24 mouse cellular contexts compared by ENCODE assay signal in genomic region chr17:88574811-88575210, GRCm38 (mm10). TPM values are rescaled to one million over a fixed set of nuclear protein-coding genes. Genes with fewer than 3 reads are reported as not detected.
DNase-seq lines count a peak whose midpoint lies in the region; ATAC-seq and TF ChIP-seq lines count a peak whose summit lies in the region.
"Had no signal": no experiment of that assay in that cellular context is flagged by ENCODE, and none has a peak within 500 bp of the region (broad histone marks: within the 10 kb centered on the region; RNA-seq: fewer than 3 reads in every experiment).

No protein-coding gene starts in this region.

- no peak overlapping the region for H3K4me3 ChIP-seq in thymus, adult 2 months (ENCODE audit: control insufficient read depth, insufficient read depth, low read length)
- no peak overlapping the region for H3K4me3 ChIP-seq in hindbrain, embryonic 14.5 days (replicated peaks; ENCODE audit: low read length)
- H3K4me3 ChIP-seq: embryonic facial prominence, embryonic 10.5 days; embryonic facial prominence, embryonic 13.5 days; erythroblast, embryonic 14.5 days; forebrain, embryonic 12.5 days; gastrocnemius, adult 2 months; hindbrain, embryonic 12.5 days had no signal

- peaks cover 7% of the 10 kb centered on the region for H3K4me1 ChIP-seq in thymus, adult 2 months (replicated peaks; ENCODE audit: control insufficient read depth, insufficient read depth, low read length)
- 0 out of 2 replicates have a peak, but pooled peaks cover 4% of the 10 kb centered on the region for H3K4me1 ChIP-seq in hindbrain, embryonic 14.5 days (replicated peaks; ENCODE audit: control insufficient read depth, insufficient read depth, low read length)
- H3K4me1 ChIP-seq: embryonic facial prominence, embryonic 10.5 days; embryonic facial prominence, embryonic 13.5 days; forebrain, embryonic 12.5 days; hindbrain, embryonic 12.5 days had no signal

- no peaks in the 10 kb centered on the region for H3K9me3 ChIP-seq in hindbrain, embryonic 14.5 days (ENCODE audit: control insufficient read depth, low read length)
- H3K9me3 ChIP-seq: embryonic facial prominence, embryonic 10.5 days; embryonic facial prominence, embryonic 13.5 days; forebrain, embryonic 12.5 days; hindbrain, embryonic 12.5 days had no signal

- no peak for TF ChIP-seq POLR2A in thymus, adult 2 months (IDR thresholded peaks at IDR 0.05; ENCODE audit: control insufficient read depth, extremely low read depth, insufficient read depth, low read length, poor library complexity)

- no peaks in the 10 kb centered on the region for H3K27me3 ChIP-seq in thymus, adult 2 months (ENCODE audit: control insufficient read depth, insufficient read depth, low read length)
- H3K27me3 ChIP-seq in hindbrain, embryonic 14.5 days (ENCODE audit: control insufficient read depth, insufficient read depth, low read length): no peaks in the 10 kb centered on the region
- H3K27me3 ChIP-seq: embryonic facial prominence, embryonic 13.5 days; forebrain, embryonic 12.5 days; hindbrain, embryonic 12.5 days had no signal

- no peak for ATAC-seq in hindbrain, embryonic 14.5 days (ENCODE audit: low FRiP score)
- no peak for ATAC-seq in inflammation-experienced regulatory T-cells, adult 6 months
- ATAC-seq: forebrain, postnatal 0 days; hindbrain, embryonic 16.5 days had no signal

- H3K36me3 ChIP-seq in thymus, adult 2 months (ENCODE audit: control insufficient read depth, insufficient read depth, low read length): peaks cover 50% of the 10 kb centered on the region
- peaks cover 76% of the 10 kb centered on the region for H3K36me3 ChIP-seq in hindbrain, embryonic 14.5 days (replicated peaks; ENCODE audit: control insufficient read depth, insufficient read depth)

- DNase-seq in thymus, adult 2 months: no peak
- no peak for DNase-seq in thymus, adult 18-20 months
- peak; percentile 67 for DNase-seq in thymus, postnatal 0 days (ENCODE audit: low spot score)
- peak; percentile 63 for DNase-seq in thymus, postnatal 4 days
- no peak for DNase-seq in hindbrain, embryonic 14.5 days (ENCODE audit: low spot score)
- DNase-seq: adrenal gland, adult 8-10 months; adrenal gland, postnatal 25 days; cerebellum, adult 11-12 months; cerebellum, adult 8-10 months; cerebellum, postnatal 10 days; cerebellum, postnatal 36 days; embryo, embryonic 11 days; forebrain, postnatal 0 days; gastrocnemius, adult 2 months; gastrocnemius, postnatal 14 days; heart, adult 11 months had no signal

- H3K27ac ChIP-seq in thymus, adult 2 months (ENCODE audit: control insufficient read depth, insufficient read depth, low read length): peak overlapping the region; percentile 89
- no peak overlapping the region for H3K27ac ChIP-seq in hindbrain, embryonic 14.5 days
- H3K27ac ChIP-seq: embryonic facial prominence, embryonic 10.5 days; embryonic facial prominence, embryonic 13.5 days; forebrain, embryonic 12.5 days; gastrocnemius, adult 2 months; hindbrain, embryonic 12.5 days had no signal

- no peak overlapping the region for H3K9ac ChIP-seq in hindbrain, embryonic 14.5 days
- H3K9ac ChIP-seq: embryonic facial prominence, embryonic 13.5 days; forebrain, embryonic 12.5 days; forebrain, postnatal 0 days; hindbrain, embryonic 12.5 days had no signal

- 53% methylated on average over 5 of the region's 5 CpGs for WGBS in thymus, adult 2 months
- 77% methylated on average over 5 of the region's 5 CpGs for WGBS in hindbrain, embryonic 14.5 days

- TF ChIP-seq CTCF in thymus, adult 2 months (IDR thresholded peaks at IDR 0.05; ENCODE audit: borderline replicate concordance, control insufficient read depth, extremely low read depth, insufficient read depth, low read length, poor library complexity): no peak

- no peak overlapping the region for H3K4me2 ChIP-seq in hindbrain, embryonic 14.5 days (replicated peaks)
- H3K4me2 ChIP-seq: embryonic facial prominence, embryonic 13.5 days; forebrain, embryonic 12.5 days; heart, embryonic 11.5 days; hindbrain, embryonic 12.5 days had no signal

RNA-seq across cellular contexts. Expression of gene Ston1, which starts 22.7 kb away (rescaled TPM):
- polyA plus RNA-seq in thymus, adult 2 months (2012; rRNA removed): 6.5 and 8.8 TPM in 2 replicates
- polyA plus RNA-seq in thymus, postnatal 0 days (2015; fragmentation: Nextera tagmentation; extraction: Ambion mirVana): 3.4 and 3.8 TPM in 2 replicates
- polyA plus RNA-seq in hindbrain, embryonic 14.5 days (2014; fragmentation: Nextera tagmentation; extraction: Ambion mirVana): 2.3 and 3.4 TPM in 2 replicates
- 1 to 10 TPM; 1.1 to 2.5 (median 2.1) TPM for polyA plus RNA-seq in inflammation-experienced regulatory T-cells, adult 6 months (2017; shearing (Covaris generic))
- polyA plus RNA-seq: erythroblast, embryonic 14.5 days had no signal

RNA-seq across cellular contexts. Expression of gene Ppp1r21, which starts 44.9 kb away (rescaled TPM):
- polyA plus RNA-seq in thymus, adult 2 months (2012; rRNA removed): 40.9 and 43.9 TPM in 2 replicates
- polyA plus RNA-seq in thymus, postnatal 0 days (2015; fragmentation: Nextera tagmentation; extraction: Ambion mirVana): 31.0 and 33.8 TPM in 2 replicates
- polyA plus RNA-seq in hindbrain, embryonic 14.5 days (2014; fragmentation: Nextera tagmentation; extraction: Ambion mirVana): 47.8 and 48.6 TPM in 2 replicates
- 10 to 100 TPM; 16.8 to 31.9 (median 28.2) TPM for polyA plus RNA-seq in inflammation-experienced regulatory T-cells, adult 6 months (2017; shearing (Covaris generic))

Comparison
In these comparisons a context has a peak if more than half of its experiments do, and no peak if none do; other contexts are left out.
1. DNase-seq: peak in thymus, postnatal 0 days (single experiment) and thymus, postnatal 4 days (single experiment); none in thymus, adult 2 months (single experiment), thymus, adult 18-20 months (0 of 2) and hindbrain, embryonic 14.5 days (single experiment).